Mouse (Mus musculus) forebrain, embryonic 16.5 days (tissue): ENCODE data around the gene Bfsp1. TPM values are rescaled to one million over a fixed set of nuclear protein-coding genes. Genes with fewer than 3 reads are reported as not detected.

Source experiments
- ATAC-seq: fragments of 200-750 bp; cut with Nextera tagmentation; 2 replicates; pipeline ENCODE4 v1.8.0; 2017; ENCODE audit warnings: mild to moderate bottlenecking, moderate library complexity
- H3K27ac ChIP-seq: fragments of 300-500 bp; sonication (generic); 2 replicates; pipeline ENCODE4 v1.5.1; 2014; ENCODE audit warnings: low read length, control low read depth
- H3K27me3 ChIP-seq: fragments of 300-500 bp; sonication (generic); replicated peaks from 2 replicates; pipeline ENCODE4 v1.6.1; 2014; ENCODE audit warnings: low read length; ENCODE audit not compliant: control insufficient read depth, insufficient read depth
- H3K36me3 ChIP-seq: fragments of 300-500 bp; sonication (generic); 2 replicates; pipeline ENCODE4 v1.6.1; 2014; ENCODE audit not compliant: control insufficient read depth, insufficient read depth
- H3K4me1 ChIP-seq: fragments of 300-500 bp; sonication (generic); replicated peaks from 2 replicates; pipeline ENCODE4 v1.6.1; 2014; ENCODE audit warnings: low read length; ENCODE audit not compliant: control insufficient read depth, insufficient read depth
- H3K4me2 ChIP-seq: fragments of 300-500 bp; sonication (generic); 2 replicates; pipeline ENCODE4 v1.6.1; 2014; ENCODE audit warnings: mild to moderate bottlenecking, low read length, control low read depth
- H3K4me3 ChIP-seq: fragments of 300-500 bp; sonication (generic); replicated peaks from 2 replicates; pipeline ENCODE4 v1.5.1; 2014; ENCODE audit warnings: mild to moderate bottlenecking, low read length, control low read depth
- H3K9ac ChIP-seq: fragments of 300-500 bp; sonication (generic); replicated peaks from 2 replicates; pipeline ENCODE4 v1.6.1; 2014; ENCODE audit warnings: low read depth, low read length, control low read depth
- H3K9me3 ChIP-seq: fragments of 300-500 bp; sonication (generic); 2 replicates; pipeline ENCODE4 v1.6.1; 2016; ENCODE audit warnings: low read length; ENCODE audit not compliant: control insufficient read depth
- WGBS: fragments of 180-500 bp; shearing (Covaris S2); extraction: QIAGEN DNeasy Blood & Tissue Kit; methylation state at CpG from one replicate; pipeline ENCODE4 v1.1.7; 2014; 5-methylcytosine and 5-hydroxymethylcytosine counted together
- polyA plus RNA-seq: library from polyadenylated mRNA; unstranded; fragments of >200 nt; fragmentation: Nextera tagmentation; extraction: Ambion mirVana; gene quantifications from 2 replicates; pipeline ENCODE4 v1.2.1, GENCODE M21; 2015

The Bfsp1 gene
- polyA plus RNA-seq, 1 experiment from 2014 or later: 1.1 TPM

DNA sequence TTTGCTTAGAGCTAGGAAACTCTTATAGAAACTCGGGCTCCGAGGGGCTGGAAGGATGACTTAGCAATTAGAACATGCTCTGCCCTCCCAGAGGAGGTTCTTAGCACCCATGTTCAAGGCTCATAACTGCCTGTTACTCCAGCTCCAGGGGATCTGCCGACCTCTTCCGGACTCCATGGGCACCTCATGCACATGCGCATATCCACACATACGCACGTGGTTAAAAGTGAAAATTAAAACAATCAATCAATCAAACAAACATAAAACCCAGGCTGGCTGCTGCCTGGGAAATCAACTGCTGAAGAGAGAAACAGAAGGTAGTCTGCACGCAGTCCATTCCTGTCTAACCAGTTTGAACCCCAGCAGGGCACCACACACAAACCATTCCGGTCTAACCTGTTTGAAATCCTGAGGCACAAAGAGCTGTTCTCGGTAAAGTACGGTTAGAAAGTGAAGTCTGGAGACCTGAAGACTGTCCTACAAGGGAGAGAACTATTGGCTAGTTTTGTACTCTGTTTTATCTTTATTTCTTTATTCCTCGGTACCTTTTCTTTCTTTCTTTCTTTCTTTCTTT is 27.0 kb upstream of the Bfsp1 start:
- Histone ChIP-seq H3K4me1 (no peaks in the 10 kb centered on the region), H3K36me3 (no peaks in the 10 kb centered on the region), H3K4me3 (no peak overlapping the region), H3K9me3 (no peaks in the 10 kb centered on the region), H3K9ac (no peak overlapping the region), H3K4me2 (no peak overlapping the region), H3K27ac (no peak overlapping the region), H3K27me3 (no peaks in the 10 kb centered on the region)
- no peak for ATAC-seq
- 77% methylated on average over 12 of the region's 12 CpGs for WGBS

DNA sequence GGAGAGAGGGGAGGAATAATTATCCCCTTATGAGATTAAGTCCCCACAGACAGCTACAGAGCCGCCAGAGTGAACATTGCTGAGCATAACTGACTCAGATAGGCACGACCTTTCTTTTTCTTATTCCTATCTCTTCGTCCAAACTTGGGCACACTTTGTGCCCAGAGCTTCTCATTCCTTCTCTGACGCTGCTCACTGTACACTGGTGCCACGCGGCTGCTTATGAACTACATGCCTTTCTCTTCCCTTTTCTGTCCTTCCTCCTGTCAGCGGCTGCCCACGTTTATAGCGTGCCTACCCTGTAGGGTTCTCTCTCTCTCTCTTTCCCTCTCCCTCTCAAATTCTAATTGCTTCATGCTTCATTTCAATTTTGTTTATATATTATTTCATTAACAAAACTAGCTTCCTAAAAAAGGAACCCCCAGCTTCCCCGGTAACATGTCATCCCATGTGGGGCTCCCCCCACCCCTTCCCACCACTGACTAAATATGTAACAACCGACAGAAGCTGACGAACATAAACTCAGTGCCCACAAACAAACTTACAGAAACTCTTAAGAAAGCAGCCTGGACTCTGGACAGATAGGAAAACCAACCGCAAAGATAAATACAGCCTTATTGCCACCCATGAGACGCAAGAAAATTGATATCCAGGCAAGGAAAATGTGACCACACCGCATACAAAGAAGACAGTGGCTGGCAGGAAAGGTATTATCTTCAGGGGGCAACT is 26.3 kb upstream of the Bfsp1 start:
- H3K27ac ChIP-seq: no peak overlapping the region
- H3K27me3 ChIP-seq: no peaks in the 10 kb centered on the region
- no peak overlapping the region for H3K9ac ChIP-seq
- no peaks in the 10 kb centered on the region for H3K4me1 ChIP-seq
- 85% methylated on average over 15 of the region's 15 CpGs for WGBS
- H3K4me2 ChIP-seq: no peak overlapping the region
- H3K9me3 ChIP-seq: no peaks in the 10 kb centered on the region
- no peaks in the 10 kb centered on the region for H3K36me3 ChIP-seq
- ATAC-seq: no peak
- no peak overlapping the region for H3K4me3 ChIP-seq

DNA sequence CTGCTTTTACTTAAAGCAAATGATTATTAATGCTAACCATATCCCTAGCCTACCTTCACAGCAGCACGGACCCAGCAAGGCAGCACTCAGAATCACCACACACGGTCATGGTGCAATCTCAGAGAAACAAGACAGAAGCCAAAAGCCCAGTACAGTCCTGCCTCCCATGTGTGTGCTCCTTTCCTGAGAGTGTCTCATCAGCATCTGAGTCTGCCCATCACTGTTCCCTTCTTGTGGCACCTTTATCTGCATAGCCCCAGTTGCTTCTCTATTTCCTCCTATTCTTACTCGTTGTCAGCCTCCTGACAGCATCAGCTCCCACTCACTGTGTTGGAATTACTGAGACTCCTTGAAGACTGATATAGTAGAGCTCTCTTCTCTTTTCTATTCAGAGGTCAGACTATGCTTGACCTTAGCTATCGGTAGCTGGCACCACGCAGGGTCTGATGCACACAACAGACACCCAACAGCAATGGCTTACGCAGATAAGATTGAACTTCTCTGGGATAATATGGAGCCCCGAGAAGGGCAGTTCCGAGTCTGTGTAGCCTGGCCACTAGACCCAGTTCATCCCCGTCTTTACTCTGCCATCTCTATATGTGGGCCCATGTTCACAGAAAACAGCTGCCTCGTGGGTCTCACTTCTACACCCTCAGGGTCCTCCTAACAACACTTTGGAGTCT is 19.8 kb upstream of the Bfsp1 start:
- Histone ChIP-seq H3K4me1 (no peaks in the 10 kb centered on the region), H3K27ac (no peak overlapping the region), H3K4me2 (no peak overlapping the region), H3K36me3 (no peaks in the 10 kb centered on the region), H3K9ac (no peak overlapping the region), H3K27me3 (no peaks in the 10 kb centered on the region), H3K9me3 (no peaks in the 10 kb centered on the region), H3K4me3 (no peak overlapping the region)
- WGBS: 88% methylated on average over 10 of the region's 10 CpGs
- ATAC-seq: no peak

DNA sequence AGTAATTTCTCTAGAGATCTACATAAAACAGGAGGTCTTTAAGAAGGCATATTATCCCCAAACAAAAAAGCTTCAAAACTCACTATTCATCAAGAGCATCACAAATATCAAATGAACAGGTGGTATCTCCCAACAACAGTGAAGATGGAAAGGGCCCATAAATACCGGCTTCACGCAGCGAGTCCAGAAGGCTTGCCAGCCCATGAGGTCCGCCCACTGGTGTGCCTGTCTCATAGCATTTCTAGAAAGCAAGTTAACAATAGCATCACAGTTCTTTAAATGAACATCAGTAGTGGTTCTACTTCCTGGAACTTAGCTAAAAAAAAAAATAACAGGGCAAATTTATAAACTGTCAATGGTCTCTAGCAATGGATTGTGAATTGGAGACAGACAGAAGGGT is 19.0 kb upstream of the Bfsp1 start:
- Histone ChIP-seq H3K9ac (no peak overlapping the region), H3K27me3 (no peaks in the 10 kb centered on the region), H3K9me3 (no peaks in the 10 kb centered on the region), H3K4me1 (no peaks in the 10 kb centered on the region), H3K4me2 (no peak overlapping the region), H3K36me3 (no peaks in the 10 kb centered on the region), H3K27ac (no peak overlapping the region), H3K4me3 (no peak overlapping the region)
- 81% methylated on average over 4 of the region's 4 CpGs for WGBS
- ATAC-seq: no peak

DNA sequence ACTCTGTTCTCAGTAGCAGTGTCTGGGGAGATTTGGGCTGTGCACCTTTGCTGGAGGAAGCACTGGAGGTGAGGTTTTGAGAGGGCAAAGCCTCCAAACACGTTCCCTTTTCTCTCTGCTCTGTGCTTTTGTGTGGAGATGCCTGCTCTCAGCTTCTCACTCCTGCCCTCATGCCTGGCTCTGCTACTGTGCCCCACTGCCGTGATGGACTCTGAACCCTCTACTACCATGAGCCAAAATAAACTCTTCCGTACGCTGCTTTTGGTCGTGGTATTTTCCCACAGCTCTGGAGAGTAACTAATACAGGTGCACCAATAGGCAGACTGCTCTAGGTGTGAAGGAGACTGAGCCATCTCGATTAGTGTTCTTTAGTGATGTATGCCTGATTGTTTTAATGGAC is 16.3 kb upstream of the Bfsp1 start:
- H3K36me3 ChIP-seq: no peaks in the 10 kb centered on the region
- H3K9me3 ChIP-seq: no peaks in the 10 kb centered on the region
- WGBS: 88% methylated on average over 6 of the region's 6 CpGs
- no peak overlapping the region for H3K27ac ChIP-seq
- no peak overlapping the region for H3K4me3 ChIP-seq
- H3K4me1 ChIP-seq: no peaks in the 10 kb centered on the region
- H3K27me3 ChIP-seq: no peaks in the 10 kb centered on the region
- no peak overlapping the region for H3K4me2 ChIP-seq
- no peak for ATAC-seq
- no peak overlapping the region for H3K9ac ChIP-seq

DNA sequence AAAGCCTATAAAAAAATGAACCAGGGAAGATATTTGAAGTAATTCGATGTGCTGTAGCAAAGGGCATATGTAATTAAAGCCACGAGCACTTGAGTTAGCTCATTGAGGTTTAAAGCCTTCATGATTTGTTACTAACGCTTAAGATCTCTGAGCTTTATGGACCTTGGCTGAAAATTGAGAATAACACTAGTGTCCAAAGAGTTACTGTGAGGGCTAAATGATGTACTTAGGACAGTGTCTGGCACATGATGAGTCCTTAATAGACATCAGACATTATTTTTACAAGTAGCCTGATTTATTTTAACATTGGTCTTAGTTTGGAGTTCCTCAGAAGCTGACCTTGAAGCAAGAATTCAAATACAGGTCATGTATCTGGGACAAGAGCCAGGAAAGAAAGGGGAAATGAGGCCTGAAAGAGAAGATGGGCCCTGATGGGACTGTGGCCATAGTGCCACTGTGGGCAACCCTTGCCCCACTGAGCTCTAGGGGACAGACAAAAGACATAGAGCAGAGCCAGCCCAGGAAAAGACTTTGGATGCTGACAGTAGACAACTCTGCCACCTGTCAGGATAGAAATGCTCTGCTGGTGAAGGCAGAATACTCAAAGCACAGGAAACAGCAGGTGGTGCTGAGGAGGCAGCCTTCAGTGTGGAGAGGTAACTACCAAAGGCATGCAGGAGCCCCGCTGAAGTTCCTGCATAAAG is 14.1 kb upstream of the Bfsp1 start:
- Histone ChIP-seq H3K36me3 (no peaks in the 10 kb centered on the region), H3K9ac (no peak overlapping the region), H3K4me3 (no peak overlapping the region), H3K27me3 (no peaks in the 10 kb centered on the region), H3K4me2 (no peak overlapping the region), H3K27ac (no peak overlapping the region), H3K4me1 (no peaks in the 10 kb centered on the region), H3K9me3 (no peaks in the 10 kb centered on the region)
- WGBS: 74% methylated on average over 4 of the region's 4 CpGs
- ATAC-seq: no peak

DNA sequence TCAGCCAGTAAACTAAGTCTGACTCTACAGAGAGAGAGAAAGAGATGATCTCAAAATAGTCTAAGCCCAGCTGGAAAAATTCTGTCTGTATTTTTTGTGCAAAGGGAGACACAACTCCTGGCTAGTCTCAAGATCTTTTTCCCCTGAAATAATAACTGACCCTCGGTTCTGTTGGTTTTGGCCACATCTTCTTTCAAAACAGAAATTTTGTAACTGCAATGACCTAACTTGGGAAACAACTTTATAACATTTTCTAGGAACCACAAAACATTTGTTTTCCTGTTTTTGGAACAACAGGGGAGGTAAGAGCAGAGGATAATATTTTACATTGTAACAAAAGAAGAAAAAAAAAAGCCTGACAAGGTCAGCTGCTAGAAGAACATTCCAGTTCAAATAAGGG is 13.1 kb upstream of the Bfsp1 start:
- Histone ChIP-seq H3K9me3 (no peaks in the 10 kb centered on the region), H3K4me2 (no peak overlapping the region), H3K4me3 (no peak overlapping the region), H3K36me3 (no peaks in the 10 kb centered on the region), H3K4me1 (no peaks in the 10 kb centered on the region), H3K9ac (no peak overlapping the region), H3K27ac (no peak overlapping the region), H3K27me3 (no peaks in the 10 kb centered on the region)
- 72% methylated on average over 1 of the region's 1 CpGs for WGBS
- no peak for ATAC-seq

DNA sequence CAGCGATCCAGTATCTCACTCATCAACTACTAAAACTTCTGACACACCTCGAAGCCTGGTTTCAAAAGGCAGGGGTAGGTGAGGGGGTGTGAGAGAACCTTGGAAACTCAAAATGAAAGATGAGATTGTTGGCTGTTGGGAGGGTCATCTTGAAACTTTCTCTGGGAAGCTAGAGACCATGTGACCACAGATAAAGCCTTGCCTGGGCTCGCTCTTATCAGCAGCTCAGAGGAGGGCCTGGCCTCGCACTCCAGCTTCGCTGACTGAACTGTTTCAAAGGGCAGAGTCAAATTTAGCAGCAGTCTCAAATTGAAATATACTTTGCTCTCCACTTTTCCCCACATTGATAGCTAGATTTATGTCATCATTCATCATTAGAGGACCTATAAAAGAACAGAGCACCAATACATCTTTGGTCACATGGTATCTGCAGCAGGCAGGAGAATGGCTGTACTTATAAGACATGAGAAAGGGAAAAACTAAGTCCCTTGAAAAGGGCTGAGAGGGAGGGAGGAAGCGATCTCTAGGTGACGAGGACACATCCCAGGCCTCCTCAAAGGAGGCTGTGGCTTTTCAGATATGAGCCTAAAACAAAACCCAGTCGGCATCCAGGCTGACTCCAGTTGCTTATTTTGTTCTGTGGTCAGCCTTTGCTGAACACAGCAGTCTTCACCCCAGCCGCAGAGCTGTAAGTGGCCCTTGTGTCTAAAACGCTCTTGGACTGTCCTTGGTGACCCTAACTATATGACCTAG is 8.1 kb upstream of the Bfsp1 start:
- no peak overlapping the region for H3K9ac ChIP-seq
- H3K9me3 ChIP-seq: no peaks in the 10 kb centered on the region
- no peak for ATAC-seq
- WGBS: 76% methylated on average over 10 of the region's 10 CpGs
- no peak overlapping the region for H3K27ac ChIP-seq
- H3K4me2 ChIP-seq: no peak overlapping the region
- H3K4me1 ChIP-seq: no peaks in the 10 kb centered on the region
- no peaks in the 10 kb centered on the region for H3K27me3 ChIP-seq
- H3K4me3 ChIP-seq: no peak overlapping the region
- no peaks in the 10 kb centered on the region for H3K36me3 ChIP-seq

DNA sequence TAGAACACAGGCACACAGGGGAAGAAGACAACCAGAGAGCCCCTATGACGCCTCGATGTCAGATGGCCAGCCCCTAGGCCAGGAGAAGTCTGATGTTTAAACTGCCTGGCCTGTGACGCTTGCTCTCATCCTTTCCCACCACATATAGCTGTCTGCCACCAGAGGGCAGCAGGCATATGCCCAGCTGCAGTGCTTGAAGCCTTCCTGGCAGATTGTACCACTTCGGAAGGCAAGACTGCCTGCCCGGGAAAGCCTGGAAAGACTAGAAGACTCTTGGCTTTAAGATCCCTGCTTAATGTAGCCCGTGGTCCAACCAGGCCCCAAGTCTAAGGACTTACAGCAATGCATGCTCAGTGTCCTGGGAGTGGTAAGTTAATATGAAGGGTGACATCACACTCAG is 4.4 kb upstream of the Bfsp1 start:
- 8% methylated on average over 6 of the region's 6 CpGs for WGBS
- peak; percentile 72 for ATAC-seq

More for the DNA sequence above, 4.4 kb upstream of the Bfsp1 start:
- no peak overlapping the region for H3K27ac ChIP-seq
- peaks cover 6% of the 10 kb centered on the region; the same call in 1 of the 2 replicates for H3K27me3 ChIP-seq
- H3K4me3 ChIP-seq: no peak overlapping the region
- no peak overlapping the region for H3K9ac ChIP-seq
- no peaks in the 10 kb centered on the region for H3K9me3 ChIP-seq
- H3K4me2 ChIP-seq: no peak overlapping the region
- no peaks in the 10 kb centered on the region for H3K36me3 ChIP-seq
- H3K4me1 ChIP-seq: peaks cover 4% of the 10 kb centered on the region; the same call in 1 of the 2 replicates
